Mouse (Mus musculus): Measurements from ENCODE around the gene Msrb3.

Msrb3 gene

GRCm38 (mm10) chr10:120815290-120815689 is 83.6 kb downstream of the Msrb3 start:
- DNase-seq (ENCODE audit: extremely low read depth, insufficient read length, low spot score), result no peak

DNA sequence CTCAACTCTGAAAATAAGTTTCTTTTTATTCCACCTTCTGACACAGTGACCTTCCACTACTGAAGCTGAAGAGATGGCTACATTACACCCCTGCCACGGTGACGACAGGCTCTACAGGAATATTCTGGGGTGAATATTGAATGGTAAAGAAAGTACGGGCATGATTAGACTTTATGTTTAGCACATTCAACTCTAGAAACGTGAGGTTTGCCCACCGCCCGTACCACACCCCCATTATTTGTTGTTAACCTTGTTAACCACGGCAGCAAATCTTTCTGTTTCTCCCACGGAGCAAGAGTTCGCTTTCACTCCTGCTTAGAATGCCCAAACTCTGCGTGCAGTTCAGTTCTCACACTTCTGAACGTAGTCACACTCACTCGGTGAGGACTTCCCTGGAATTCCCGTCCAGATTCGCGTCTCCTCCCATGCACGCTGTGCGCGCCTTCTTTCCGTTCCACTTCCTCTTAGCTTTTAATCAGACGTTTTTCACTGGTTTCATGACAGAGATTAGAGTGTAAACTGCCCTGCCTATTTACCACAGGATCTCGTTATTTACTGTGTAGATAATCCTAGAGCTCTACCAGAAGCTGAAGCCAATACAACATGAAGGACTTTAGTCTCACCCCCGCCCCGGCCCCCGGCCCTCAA is 87.0 kb downstream of the Msrb3 start:
- no peak for DNase-seq (ENCODE audit: extremely low read depth, insufficient read length, low spot score)

DNA sequence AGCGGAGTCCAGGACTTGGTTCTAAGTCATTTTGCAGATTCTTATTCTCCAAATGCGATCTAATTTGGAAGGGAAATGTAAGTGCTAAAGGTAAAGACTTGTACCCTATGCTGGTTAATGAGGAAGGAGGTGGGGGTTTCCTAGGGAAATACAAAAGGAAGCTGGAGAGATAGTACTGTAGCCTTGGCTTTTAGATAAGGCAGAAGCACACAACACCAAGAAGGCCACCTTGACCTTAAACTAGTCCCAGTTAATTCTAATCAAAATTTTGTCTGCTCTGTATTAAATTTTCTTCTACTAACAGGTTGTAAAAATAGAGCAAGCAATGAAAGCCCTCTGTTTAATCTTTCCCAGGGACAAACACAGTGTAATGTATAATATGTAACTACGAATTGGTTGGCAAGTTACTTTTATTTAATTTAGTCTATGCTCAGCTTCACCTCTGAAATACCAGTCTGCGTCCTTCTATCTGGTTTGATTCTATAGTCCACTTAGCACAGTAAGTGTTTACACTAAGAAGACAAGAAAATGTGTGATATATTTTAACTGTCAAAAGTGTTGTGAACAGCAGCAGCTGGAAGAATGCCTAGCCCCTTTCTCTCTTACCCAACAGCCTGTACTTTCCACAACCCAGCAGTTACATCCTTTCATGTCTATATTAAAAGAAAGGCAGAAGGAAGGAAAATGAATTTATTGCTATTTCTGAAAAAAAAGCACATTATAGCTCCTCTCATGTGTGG is 87.9 kb downstream of the Msrb3 start:
- DNase-seq (ENCODE audit: extremely low read depth, insufficient read length, low spot score), result no peak

GRCm38 (mm10) chr10:120810053-120810696 is 88.7 kb downstream of the Msrb3 start:
- DNase-seq (ENCODE audit: extremely low read depth, insufficient read length, low spot score), result peak; percentile 56

DNA sequence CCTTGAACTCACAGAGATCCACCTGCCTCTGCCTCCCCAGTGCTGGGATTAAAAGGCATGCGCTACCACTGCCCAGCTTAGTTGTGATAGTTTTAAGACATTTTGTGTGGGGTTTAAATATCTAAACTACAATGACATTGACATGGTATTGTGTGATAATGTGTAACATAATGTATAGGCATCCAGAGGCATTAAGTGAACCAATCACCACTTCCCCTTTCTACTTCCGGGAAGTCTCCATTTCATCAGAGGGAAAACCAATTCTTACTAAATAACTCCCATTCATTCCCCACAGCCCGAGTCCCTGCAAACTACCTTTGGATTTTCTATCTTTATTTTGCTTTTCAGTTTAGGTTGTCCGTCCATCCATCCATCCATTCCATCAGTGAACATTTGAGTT is 90.7 kb downstream of the Msrb3 start:
- no peak for DNase-seq (ENCODE audit: extremely low read depth, insufficient read length, low spot score)

DNA sequence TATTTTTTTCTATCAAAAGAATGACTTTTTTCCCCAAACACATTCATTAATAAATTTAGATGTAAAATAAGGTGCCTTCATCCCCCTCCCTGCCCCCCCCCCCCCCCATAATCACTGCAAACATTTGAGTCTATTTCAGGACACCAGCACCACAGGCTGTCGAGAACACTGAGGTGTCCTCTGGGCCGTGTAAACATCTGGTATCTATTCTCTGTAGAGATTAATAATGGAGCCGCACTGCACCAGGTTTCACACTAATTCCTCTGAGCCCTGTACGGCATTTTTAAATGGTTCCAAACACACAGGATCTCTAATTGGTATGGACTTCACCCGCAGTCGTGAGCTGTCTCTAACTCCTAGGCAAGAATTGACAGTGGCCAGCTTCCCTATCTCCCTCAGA is 97.8 kb downstream of the Msrb3 start:
- DNase-seq (ENCODE audit: extremely low read depth, insufficient read length, low spot score), result no peak

DNA sequence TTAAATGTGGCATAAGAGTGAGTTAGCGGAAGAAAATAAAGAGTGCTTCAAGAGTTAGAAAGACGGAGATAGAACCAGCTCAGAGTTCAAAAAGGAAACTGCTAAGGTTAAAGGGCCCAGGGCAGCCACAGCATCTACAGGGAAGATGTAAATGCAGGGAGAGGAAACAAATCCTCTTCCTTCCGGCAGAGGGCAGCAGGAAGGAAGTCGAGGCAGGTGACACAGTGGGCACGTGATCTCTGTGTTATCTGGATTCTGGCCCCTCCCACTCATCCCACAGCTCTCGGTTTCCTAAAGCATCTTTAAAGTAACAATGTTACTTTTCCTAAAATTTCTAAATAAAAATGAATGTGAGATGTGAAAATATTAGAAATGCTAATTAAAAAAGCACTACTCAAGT is 99.4 kb downstream of the Msrb3 start:
- DNase-seq (ENCODE audit: extremely low read depth, insufficient read length, low spot score), result no peak

- DNase-seq (ENCODE audit: extremely low read depth, insufficient read length, low spot score), result no peak
Observed at GRCm38 (mm10) chr10:120796749-120797148, 102.2 kb downstream of the Msrb3 start.

DNA sequence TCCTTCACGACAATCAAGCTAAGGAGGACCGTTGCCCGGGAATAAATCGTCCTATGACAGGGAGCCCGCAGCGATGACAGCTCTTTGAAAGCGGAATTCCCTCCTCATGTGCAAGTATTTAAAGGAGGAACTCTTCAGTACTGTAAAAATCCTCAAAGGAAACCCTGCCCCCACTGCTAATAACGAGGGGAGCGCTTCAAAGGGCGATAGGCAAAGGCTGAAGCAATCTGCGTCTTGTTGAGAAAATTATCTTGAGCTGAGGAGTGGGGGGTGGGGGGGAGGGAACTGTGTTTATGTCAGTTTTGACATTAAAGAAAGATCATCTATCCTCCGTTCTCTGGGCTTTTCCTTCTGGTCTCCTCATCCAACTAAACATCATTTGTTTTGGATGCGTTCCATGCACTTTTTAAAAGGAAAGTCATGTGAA is 104.5 kb downstream of the Msrb3 start:
- no peak for DNase-seq (ENCODE audit: extremely low read depth, insufficient read length, low spot score)

DNA sequence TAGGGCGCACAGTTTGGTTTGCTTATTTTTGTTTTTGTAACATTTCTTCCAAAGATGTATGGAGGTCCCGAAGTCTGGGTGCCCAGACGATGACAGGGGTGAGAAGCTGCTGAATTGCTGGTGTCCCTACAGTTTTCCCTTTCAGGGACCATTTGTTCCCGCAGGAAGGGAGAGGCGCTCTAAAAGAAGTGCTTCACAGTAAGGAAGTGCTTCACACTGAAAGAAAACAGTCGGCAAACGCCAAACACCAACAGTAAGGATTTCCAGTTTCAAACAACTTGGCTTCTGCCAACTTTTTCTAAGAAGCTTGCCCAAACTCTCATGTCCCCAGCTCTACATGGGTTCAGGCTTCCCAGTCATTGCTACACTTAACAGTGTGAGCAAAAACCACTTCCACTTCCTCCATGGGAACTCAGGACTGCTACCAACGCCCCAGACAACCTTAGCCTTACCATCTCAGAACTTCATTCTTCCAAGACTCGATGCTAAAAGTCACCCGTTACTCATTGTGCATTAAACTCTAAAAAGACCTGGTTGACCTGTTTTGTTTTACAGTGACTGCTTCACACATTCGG is 106.6 kb downstream of the Msrb3 start:
- no peak for DNase-seq (ENCODE audit: extremely low read depth, insufficient read length, low spot score)

DNA sequence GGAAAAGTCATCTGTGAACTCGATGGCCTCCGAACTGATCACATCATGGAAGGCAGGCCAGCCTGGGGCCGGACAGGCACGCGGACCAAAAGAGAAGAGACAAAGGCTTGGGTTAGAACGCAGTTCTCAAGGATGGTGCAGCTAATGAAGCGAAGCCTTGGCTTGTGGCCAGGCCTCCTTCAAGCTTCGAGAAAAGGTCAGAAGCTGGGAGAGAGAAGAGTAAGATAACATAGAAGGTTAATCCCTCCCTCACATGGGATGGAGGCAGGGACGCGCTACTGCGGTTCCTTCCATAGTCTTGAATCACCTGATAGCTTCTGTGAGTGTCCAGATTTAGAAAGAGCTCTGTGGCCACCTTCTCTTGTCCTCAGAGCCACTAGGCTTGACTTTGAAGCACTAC is 107.5 kb downstream of the Msrb3 start:
- DNase-seq (ENCODE audit: extremely low read depth, insufficient read length, low spot score), result no peak

GRCm38 (mm10) chr10:120787202-120787601 is 111.7 kb downstream of the Msrb3 start:
- no peak for DNase-seq (ENCODE audit: extremely low read depth, insufficient read length, low spot score)

- DNase-seq (ENCODE audit: extremely low read depth, insufficient read length, low spot score), result no peak
Observed at GRCm38 (mm10) chr10:120784516-120784915, 114.4 kb downstream of the Msrb3 start.

GRCm38 (mm10) chr10:120783393-120783792 is 115.5 kb downstream of the Msrb3 start:
- no peak for DNase-seq (ENCODE audit: extremely low read depth, insufficient read length, low spot score)

DNA sequence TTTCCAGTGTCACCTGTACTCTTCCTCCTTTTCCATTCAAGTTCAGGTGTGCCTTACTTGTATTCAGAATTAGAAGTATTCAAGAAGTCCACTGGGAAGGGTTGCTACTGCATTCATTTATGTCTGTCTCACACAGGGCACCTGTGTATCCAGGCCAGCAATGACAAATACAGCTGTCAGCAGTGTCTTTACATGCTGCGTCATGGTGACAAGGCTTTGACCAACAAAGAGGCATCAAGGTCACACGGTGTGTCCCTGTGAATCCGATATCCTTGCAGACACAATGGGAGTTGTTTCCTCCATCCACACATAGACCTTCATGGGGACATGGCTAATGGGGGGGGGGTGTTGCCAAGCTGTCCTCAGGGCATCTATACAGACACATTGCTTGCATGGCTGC is 121.4 kb downstream of the Msrb3 start:
- no peak for DNase-seq (ENCODE audit: extremely low read depth, insufficient read length, low spot score)

GRCm38 (mm10) chr10:120775361-120775760 is 123.5 kb downstream of the Msrb3 start:
- DNase-seq (ENCODE audit: extremely low read depth, insufficient read length, low spot score), result no peak

- no peak for DNase-seq (ENCODE audit: extremely low read depth, insufficient read length, low spot score)
Observed at GRCm38 (mm10) chr10:120767418-120767817, 131.5 kb downstream of the Msrb3 start.

DNA sequence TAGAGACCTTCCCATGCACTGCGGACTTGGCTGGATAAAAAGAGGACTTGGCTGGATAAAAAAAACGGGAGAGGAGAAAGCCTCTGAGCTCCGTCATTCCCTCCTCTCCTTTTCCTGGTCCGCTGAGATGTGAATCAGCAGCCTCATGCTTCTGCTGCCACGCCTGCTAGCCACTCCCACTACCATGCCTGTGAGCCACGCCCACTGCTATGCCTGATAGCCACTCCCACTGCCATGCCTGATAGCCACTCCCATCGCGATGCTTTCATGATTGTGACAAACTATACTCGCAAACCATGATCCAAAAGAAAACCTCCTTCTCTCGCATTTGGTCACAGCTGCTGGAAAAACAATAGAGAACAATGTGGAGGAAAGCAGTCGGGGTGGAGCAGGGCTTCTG is 133.5 kb downstream of the Msrb3 start:
- DNase-seq (ENCODE audit: extremely low read depth, insufficient read length, low spot score), result no peak

DNA sequence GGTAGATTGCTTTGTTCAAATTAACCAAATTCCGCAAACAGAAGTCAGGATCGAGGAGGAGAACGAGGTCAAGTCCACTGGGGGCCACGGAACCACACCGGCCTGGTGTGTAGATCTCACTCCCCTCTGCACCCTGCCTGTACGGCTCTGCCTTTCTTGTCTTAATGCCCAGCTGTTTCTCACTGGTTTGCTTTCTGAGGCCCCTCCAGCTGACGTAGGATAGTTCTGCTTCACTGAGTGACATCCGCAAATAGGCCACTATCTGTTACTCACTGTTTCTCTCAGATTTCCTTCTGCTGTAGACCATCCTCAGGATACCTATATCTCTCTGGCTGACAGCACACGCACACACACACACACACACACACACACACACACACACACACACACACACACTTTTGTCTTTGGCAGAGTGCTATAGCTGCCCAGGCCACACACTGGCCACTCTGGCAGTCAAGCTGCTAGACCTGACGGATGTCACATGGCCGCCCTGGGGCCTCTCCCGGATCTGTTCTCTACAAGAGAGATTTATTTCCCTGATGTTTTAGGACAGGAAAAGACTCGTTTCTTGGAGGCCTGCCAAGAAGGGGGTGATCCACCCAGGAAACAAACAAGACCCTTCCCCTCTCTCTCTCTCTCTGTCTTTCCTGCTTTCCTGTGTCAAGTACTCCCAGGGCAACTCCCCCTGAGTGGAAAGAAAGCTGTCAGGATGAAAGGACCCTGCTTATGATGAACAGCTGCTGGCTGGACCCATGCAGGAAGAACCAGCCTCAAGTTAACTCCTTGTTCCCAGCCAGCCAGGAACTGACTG is 135.0 kb downstream of the Msrb3 start:
- no peak for DNase-seq (ENCODE audit: extremely low read depth, insufficient read length, low spot score)

- DNase-seq (ENCODE audit: extremely low read depth, insufficient read length, low spot score), result no peak
Observed at GRCm38 (mm10) chr10:120762958-120763357, 135.9 kb downstream of the Msrb3 start.

DNA sequence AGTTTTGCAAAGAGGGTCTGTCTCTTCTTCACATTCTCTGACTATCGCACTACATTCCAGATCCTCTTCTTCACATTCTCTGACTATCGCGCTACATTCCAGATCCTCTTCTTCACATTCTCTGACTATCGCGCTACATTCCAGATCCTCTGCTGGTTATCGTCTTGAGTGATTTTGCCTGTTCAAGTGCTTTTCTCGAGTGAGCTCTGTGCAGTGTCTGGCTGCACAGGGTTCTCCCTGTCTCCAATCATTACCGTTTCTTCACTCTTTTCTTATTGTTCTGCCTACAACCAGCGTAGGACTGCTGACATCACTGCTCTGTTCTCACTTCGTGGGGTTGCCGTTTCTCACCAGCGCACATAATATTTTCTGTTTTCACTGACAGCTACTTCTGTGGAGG is 138.2 kb downstream of the Msrb3 start:
- no peak for DNase-seq (ENCODE audit: extremely low read depth, insufficient read length, low spot score)

Measured in 3134 (cell line).